Mouse (Mus musculus): ENCODE data around the gene G3bp1. TPM values are rescaled to one million over a fixed set of nuclear protein-coding genes. Genes with fewer than 3 reads are reported as not detected.

The G3bp1 gene
- 164 and 188 TPM in 2 replicates for polyA plus RNA-seq (2016; fragmentation: Nextera tagmentation; extraction: Ambion mirVana)

DNA sequence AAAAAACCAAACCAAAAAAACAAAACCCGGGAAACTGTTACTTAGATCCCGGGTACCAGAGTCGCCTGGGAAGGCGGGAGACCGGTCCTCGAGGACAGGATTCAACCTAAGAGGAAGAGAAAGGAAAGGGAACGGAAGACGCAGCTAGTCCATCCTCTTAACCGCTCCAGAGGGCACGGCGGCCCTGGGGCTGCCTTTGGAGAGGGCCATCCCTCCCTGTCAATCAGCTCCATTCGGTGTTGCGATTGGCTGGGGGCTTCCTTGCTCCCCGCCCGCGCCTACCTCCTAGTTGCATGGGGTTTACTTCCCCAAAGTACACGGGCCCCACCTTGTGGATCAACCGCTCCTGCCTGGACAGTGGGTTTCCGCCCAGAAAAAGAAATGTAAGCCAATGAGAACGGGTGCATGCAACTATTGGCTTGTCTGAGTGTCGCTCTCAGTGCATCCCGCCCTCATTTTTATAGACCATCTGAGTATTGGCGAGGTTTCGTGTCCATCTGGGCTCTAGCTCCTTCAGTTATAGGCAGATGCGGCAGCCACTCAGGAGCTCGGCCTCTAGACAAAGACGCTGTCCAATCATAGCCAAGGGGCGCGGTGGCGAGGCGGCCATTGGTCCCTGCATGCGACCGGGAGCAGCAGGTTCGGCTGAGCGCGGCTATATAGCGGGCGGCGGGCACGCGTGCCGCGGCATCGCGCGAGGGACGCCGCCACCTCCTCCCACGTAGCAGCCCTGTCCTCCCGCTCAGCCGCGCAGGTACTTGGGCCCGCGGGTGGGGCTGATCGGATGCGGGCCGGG is at the start of gene G3bp1:
TSS of gene G3bp1 (plus strand) at position 638 of the 796 bp plus-strand sequence.
- H3K36me3 ChIP-seq: peaks cover 26% of the 10 kb centered on the region
- peaks cover 31% of the 10 kb centered on the region for H3K4me1 ChIP-seq
- H3K9me3 ChIP-seq: no peaks in the 10 kb centered on the region
- H3K27me3 ChIP-seq (ENCODE audit: insufficient read depth, poor library complexity, severe bottlenecking): no peaks in the 10 kb centered on the region
- peak; percentile 100 for DNase-seq (ENCODE audit: low spot score)
- under 1% methylated on average over 57 of the region's 57 CpGs for WGBS
- H3K27ac ChIP-seq: peak within 1 kb of the TSS; percentile 98
- H3K4me3 ChIP-seq: peak within 1 kb of the TSS; percentile 91

DNA sequence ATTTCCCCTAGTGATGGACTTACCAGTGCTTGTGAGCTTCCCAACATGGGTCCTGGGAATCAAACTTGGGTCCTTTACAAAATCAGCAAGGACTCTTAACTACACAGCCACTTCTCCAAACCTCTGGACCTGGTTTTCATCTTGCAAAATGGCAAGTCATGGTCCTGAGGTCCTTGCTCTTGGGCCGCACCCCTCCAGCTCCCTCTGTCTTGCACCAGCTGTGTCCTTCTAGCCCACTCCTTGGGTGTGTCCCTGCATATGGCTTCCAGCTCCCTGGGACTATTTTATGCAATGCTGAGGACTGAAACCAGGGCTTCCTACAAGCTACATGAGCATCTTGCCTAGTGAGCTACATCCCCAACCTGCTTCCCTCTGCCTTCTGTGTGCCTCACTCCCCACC is 46.5 kb upstream of the G3bp1 start, which contains the start of gene Sparc:
TSS of gene Sparc (minus strand) at position 206 of the 400 bp plus-strand sequence.
- 91% methylated on average over 1 of the region's 1 CpGs for WGBS
- no peak within 1 kb of the TSS for H3K4me3 ChIP-seq
- peak within 1 kb of the TSS; percentile 81 for H3K27ac ChIP-seq
- H3K9me3 ChIP-seq: no peaks in the 10 kb centered on the region
- DNase-seq (ENCODE audit: low spot score): no peak
- H3K36me3 ChIP-seq: no peaks in the 10 kb centered on the region
- peaks cover 59% of the 10 kb centered on the region for H3K4me1 ChIP-seq
- no peaks in the 10 kb centered on the region for H3K27me3 ChIP-seq (ENCODE audit: insufficient read depth, poor library complexity, severe bottlenecking)

DNA sequence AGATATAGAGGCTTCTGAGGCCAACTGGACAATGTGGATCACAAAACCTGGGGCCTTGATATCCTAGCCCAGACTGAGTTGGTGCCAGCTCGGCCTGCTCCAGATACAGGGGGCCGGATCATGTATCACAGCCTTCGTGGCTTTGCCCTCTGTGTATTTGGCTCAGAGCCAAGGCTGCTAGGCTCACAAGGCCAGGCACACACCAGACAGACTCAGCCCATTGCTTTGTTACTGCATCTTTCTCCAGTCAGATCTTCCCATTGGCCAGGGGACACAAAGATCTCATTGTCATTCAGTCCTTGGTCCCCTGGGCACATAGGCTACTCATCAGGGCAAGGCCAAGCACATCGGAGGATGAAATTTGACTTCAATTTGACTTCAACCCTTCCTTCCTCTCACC is 45.7 kb upstream of the G3bp1 start:
- WGBS: 23% methylated on average over 4 of the region's 4 CpGs
- Histone ChIP-seq H3K9me3 (no peaks in the 10 kb centered on the region), H3K27ac (peak overlapping the region; percentile 81), H3K4me3 (no peak overlapping the region), H3K27me3 (ENCODE audit: insufficient read depth, poor library complexity, severe bottlenecking) (no peaks in the 10 kb centered on the region), H3K36me3 (no peaks in the 10 kb centered on the region), H3K4me1 (peaks cover 63% of the 10 kb centered on the region)
- peak; percentile 87 for DNase-seq (ENCODE audit: low spot score)

DNA sequence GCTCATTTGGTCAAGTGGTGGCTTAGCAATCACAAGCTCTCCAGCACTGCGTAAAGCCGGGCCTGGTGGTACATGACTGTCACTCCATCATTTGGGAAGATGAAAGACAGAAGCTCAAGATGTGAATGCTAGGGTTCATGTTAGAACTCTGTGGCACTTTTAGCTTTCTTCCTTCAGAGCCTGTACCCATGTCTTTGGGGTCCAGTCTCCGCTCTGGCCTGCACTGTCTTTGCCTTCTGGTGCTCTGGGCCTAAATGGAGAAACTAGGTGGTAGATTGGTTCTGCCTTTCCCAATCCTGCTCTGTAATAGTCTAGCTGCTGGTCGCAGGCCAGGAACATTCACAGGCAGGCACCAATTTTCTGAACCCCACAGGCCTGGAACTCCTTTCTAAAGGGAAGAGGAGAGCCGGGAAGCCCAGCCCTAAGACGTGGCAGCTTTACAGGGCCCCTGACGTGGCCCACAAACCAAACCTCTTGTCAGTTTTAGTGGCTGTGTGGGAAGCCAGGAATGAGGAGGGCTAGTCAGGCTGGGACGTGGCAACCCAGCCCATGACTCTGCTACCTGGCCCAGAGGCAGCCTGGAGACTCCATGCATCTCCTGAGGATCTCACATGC is 44.6 kb upstream of the G3bp1 start:
- H3K4me1 ChIP-seq: peaks cover 61% of the 10 kb centered on the region
- peak overlapping the region; percentile 81 for H3K27ac ChIP-seq
- H3K4me3 ChIP-seq: no peak overlapping the region

DNA sequence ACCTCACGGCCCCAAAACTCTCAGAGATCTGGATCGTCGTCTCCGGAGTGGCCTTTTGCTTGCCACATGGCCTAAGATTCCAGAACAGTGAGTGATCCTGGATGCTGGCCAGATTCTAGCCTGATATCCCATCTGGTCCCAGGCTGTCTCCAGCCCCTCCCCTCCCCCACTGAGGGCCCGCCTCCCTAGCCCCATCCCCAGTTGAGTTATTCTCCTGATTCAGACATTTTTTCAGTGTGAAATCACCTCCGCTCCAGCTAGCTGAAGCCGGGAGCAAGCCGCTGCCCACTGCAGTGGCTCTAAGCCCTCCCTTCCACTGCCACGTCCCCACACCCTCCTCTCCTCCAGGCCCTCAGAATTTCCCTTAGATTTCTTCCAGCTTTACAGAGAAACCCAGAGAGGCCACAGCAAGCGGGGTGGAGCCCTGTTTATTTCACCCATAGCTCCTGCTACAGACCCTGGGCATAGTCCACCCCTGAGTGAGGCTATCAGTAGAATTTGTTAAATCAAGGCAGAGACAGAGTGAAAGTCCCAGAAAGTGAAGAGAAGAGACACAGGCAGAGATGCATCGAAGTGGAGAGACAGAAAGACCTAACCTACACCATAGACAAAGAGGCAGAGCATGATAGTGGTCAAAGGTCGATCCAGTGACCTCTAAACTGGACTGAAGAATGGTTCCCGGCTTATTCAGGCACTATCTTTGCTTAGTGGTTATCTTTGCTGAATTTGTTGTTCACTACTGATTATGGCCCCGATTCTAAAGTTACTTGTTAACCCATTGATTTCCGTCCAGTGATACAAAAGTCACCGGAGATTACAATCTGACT is 41.1 kb upstream of the G3bp1 start:
- Histone ChIP-seq H3K36me3 (no peaks in the 10 kb centered on the region), H3K9me3 (no peaks in the 10 kb centered on the region), H3K4me3 (0 out of 2 replicates have a peak overlapping the region, but pooled peaks have one; percentile 12), H3K27ac (peak overlapping the region; percentile 87), H3K27me3 (ENCODE audit: insufficient read depth, poor library complexity, severe bottlenecking) (no peaks in the 10 kb centered on the region), H3K4me1 (peaks cover 43% of the 10 kb centered on the region)
- WGBS: 21% methylated on average over 16 of the region's 16 CpGs
- DNase-seq (ENCODE audit: low spot score): peak; percentile 91

More for the DNA sequence above, 44.6 kb upstream of the G3bp1 start:
- 77% methylated on average over 8 of the region's 8 CpGs for WGBS
- Histone ChIP-seq H3K9me3 (no peaks in the 10 kb centered on the region), H3K36me3 (no peaks in the 10 kb centered on the region), H3K27me3 (ENCODE audit: insufficient read depth, poor library complexity, severe bottlenecking) (no peaks in the 10 kb centered on the region)
- no peak for DNase-seq (ENCODE audit: low spot score)

DNA sequence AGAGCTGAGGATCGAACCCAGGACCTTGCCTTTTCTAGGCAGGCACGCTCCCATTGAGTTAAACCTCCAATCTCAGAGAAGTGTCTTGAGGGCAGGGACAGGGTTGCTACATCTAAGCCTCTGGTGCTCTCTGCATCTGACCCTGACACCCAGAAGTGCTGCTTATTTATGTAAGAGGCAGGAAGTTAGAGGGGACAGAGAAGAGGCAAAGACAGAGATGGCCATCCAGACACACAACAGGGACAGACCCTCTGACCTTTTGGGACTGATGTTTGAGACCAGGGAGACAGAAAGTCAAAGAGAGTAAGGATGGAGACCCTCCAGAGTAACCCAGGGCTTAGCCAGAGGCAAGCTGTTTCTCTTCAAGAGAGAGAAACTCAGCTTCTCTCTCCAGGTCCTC is 39.5 kb upstream of the G3bp1 start:
- no peak for DNase-seq (ENCODE audit: low spot score)
- no peaks in the 10 kb centered on the region for H3K27me3 ChIP-seq (ENCODE audit: insufficient read depth, poor library complexity, severe bottlenecking)
- no peak overlapping the region for H3K4me3 ChIP-seq
- H3K36me3 ChIP-seq: no peaks in the 10 kb centered on the region
- H3K4me1 ChIP-seq: peaks cover 27% of the 10 kb centered on the region
- H3K27ac ChIP-seq: peak overlapping the region; percentile 52; the same call in 1 of the 2 replicates
- 92% methylated on average over 2 of the region's 2 CpGs for WGBS
- no peaks in the 10 kb centered on the region for H3K9me3 ChIP-seq

DNA sequence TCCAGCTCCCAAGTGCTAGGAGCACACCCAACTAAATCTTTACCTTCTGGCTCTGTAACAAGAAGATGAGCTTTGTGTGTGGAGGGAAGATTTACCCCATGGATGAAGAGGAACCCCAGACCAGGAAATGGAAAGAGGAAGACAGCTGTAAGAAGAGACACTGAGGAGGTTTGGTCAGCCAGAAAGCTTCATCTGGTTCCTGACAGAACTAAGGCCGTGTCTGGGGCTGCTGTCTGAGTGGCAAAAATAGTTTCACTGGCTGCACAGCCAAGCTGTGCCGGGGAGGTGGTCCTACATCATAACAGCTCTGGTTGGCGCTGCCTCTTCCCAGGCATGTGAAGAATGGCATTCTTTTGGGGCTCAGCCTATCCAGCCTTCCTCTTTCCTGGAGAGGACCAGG is 36.5 kb upstream of the G3bp1 start:
- 14% methylated on average over 3 of the region's 3 CpGs for WGBS
- peak overlapping the region; percentile 86 for H3K27ac ChIP-seq
- H3K4me3 ChIP-seq: no peak overlapping the region
- H3K36me3 ChIP-seq: no peaks in the 10 kb centered on the region
- H3K27me3 ChIP-seq (ENCODE audit: insufficient read depth, poor library complexity, severe bottlenecking): no peaks in the 10 kb centered on the region
- no peaks in the 10 kb centered on the region for H3K9me3 ChIP-seq
- H3K4me1 ChIP-seq: peaks cover 30% of the 10 kb centered on the region
- DNase-seq (ENCODE audit: low spot score): peak; percentile 86

DNA sequence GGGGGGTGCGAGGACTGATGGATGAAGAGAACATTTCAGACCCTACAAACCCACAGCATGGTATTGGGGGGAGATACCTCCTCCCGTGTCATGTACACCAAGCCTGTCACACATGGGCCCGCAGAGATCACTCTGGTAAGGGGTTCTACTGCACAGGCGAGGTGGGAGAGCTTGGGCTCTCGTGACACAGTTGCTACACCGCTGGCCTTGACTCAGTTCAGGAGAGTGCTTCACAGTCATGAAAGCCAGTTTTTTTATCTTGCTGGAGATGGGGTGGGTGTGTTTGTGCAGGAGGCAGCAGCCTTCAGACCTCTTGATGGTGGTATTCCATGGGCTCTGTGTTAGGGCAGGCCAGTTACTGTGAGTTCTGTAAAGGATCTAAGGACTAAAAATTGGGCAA is 33.4 kb upstream of the G3bp1 start:
- DNase-seq (ENCODE audit: low spot score): no peak
- no peaks in the 10 kb centered on the region for H3K27me3 ChIP-seq (ENCODE audit: insufficient read depth, poor library complexity, severe bottlenecking)
- WGBS: 78% methylated on average over 6 of the region's 6 CpGs
- H3K4me3 ChIP-seq: no peak overlapping the region
- peaks cover 24% of the 10 kb centered on the region for H3K4me1 ChIP-seq
- H3K9me3 ChIP-seq: no peaks in the 10 kb centered on the region
- no peak overlapping the region for H3K27ac ChIP-seq
- no peaks in the 10 kb centered on the region for H3K36me3 ChIP-seq

DNA sequence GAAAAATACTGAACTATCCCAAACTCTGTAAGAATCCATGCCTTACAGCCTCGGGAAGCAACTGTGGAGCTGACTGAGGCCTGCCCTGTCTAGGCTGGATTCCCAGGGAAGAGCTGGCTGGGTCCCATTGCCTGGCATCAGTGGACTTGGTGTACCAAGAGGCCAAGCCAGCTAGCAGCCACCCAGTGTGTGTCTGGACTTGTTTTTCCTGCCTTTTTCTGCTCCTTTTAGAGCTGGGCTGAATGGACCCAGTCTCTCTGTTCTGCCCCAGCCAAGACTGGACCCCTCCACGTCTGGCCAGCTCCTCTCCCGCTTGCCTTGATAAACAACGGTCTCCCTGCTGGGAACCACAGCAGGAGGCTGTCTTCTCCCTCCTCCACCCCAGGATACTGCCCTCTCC is 31.5 kb upstream of the G3bp1 start:
- 33% methylated on average over 4 of the region's 4 CpGs for WGBS
- H3K27me3 ChIP-seq (ENCODE audit: insufficient read depth, poor library complexity, severe bottlenecking): no peaks in the 10 kb centered on the region
- H3K9me3 ChIP-seq: no peaks in the 10 kb centered on the region
- H3K27ac ChIP-seq: no peak overlapping the region; the same call in 1 of the 2 replicates
- peaks cover 34% of the 10 kb centered on the region for H3K4me1 ChIP-seq
- DNase-seq (ENCODE audit: low spot score): no peak
- H3K4me3 ChIP-seq: no peak overlapping the region
- no peaks in the 10 kb centered on the region for H3K36me3 ChIP-seq

DNA sequence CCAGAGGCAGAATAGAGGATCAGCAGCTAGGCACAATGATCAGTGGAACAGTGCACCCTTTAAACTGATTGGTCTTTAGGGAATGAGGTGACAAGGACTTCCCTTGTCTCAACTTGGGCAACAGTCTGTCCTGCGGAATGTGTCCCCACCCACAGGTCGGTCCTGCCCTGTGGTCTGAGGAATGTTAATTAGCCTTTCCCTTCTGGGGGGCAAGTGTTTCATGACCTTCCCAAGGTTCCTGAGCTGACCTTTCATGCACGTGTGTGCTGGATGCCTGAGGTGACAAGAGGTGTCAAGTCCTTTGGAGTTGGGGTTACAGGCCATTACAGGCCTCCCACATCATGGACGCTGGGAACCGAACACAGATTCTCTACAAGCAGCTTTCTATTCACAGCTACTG is 29.8 kb upstream of the G3bp1 start:
- H3K27me3 ChIP-seq (ENCODE audit: insufficient read depth, poor library complexity, severe bottlenecking): no peaks in the 10 kb centered on the region
- peaks cover 33% of the 10 kb centered on the region for H3K4me1 ChIP-seq
- no peaks in the 10 kb centered on the region for H3K36me3 ChIP-seq
- no peak overlapping the region for H3K4me3 ChIP-seq
- no peak for DNase-seq (ENCODE audit: low spot score)
- no peaks in the 10 kb centered on the region for H3K9me3 ChIP-seq
- no peak overlapping the region for H3K27ac ChIP-seq
- 56% methylated on average over 5 of the region's 5 CpGs for WGBS

DNA sequence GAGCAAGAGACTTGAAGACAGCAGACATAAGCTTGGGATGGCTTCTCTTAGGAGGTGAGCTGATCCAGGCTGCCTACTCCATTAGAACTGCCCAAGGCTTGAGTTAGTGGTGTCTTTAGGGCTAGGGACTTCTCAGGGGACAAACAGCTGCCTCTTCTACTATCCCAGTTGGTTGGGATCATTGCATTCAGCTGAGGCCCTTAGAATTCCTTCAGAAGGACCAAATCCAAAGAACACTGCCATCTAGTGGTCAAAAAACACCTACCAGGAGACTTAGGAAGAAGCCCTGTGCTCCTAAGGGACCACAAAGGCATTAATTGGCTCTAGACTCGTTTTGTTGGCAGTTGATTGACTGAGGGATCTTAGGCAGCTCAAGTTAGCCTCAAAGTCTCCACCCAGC is 24.7 kb upstream of the G3bp1 start:
- WGBS: 5% methylated on average over 1 of the region's 1 CpGs
- no peak overlapping the region; the same call in 1 of the 2 replicates for H3K27ac ChIP-seq
- no peak for DNase-seq (ENCODE audit: low spot score)

DNA sequence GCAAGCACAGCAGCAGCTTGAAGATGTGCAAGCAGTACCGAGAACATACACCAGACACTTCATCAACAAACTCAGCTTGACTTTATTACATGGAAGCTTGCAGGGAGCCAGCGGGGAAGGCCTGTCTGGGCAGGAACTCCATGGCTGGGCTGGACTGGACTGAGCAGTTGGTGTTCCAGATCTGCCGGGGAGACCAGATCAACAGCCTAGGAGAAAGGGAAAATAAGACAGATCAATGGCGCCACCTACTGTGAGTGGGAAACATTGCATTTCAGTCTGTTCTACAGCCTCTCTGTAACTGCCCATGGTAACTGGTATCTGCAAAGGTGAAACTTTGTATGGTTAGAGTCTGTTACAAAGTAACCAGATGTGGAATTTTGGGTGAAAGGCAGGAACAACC is 22.9 kb upstream of the G3bp1 start:
- Histone ChIP-seq H3K4me3 (no peak overlapping the region), H3K36me3 (peaks cover 32% of the 10 kb centered on the region), H3K27me3 (ENCODE audit: insufficient read depth, poor library complexity, severe bottlenecking) (no peaks in the 10 kb centered on the region), H3K9me3 (no peaks in the 10 kb centered on the region), H3K4me1 (peaks cover 28% of the 10 kb centered on the region), H3K27ac (no peak overlapping the region)
- WGBS: 26% methylated on average over 4 of the region's 4 CpGs
- peak; percentile 90 for DNase-seq (ENCODE audit: low spot score)

More for the DNA sequence above, 24.7 kb upstream of the G3bp1 start:
- Histone ChIP-seq H3K27me3 (ENCODE audit: insufficient read depth, poor library complexity, severe bottlenecking) (no peaks in the 10 kb centered on the region), H3K36me3 (peaks cover 15% of the 10 kb centered on the region), H3K9me3 (no peaks in the 10 kb centered on the region), H3K4me3 (no peak overlapping the region), H3K4me1 (peaks cover 35% of the 10 kb centered on the region)

Data from heart, embryonic 10.5 days (tissue).